Mouse (Mus musculus) ES-E14 (cell line): ENCODE measurements at regions not wholly inside any gene's neighbourhood (a gene's known extent, or its start where the extent isn't known, plus 50 kb on each side); places are given as distances from the start of the nearest gene placed in this dataset.
"Not testable (repeated sequence)": the region's sequence is repeated elsewhere in the genome, so short reads cannot be mapped to it uniquely, and the experiment has no call there.

Source experiments
- CHD2 ChIP-seq: IDR thresholded peaks from 2 replicates; pipeline ENCODE4 v1.6.1; 2014; ENCODE audit warnings: mild to moderate bottlenecking, low read depth, low read length, inconsistent platforms
- HCFC1 ChIP-seq: IDR thresholded peaks from 2 replicates; pipeline ENCODE4 v1.6.1; 2012; ENCODE audit warnings: low read length, inconsistent platforms, borderline replicate concordance; ENCODE audit not compliant: insufficient read depth
- MAFK ChIP-seq: IDR thresholded peaks from 2 replicates; pipeline ENCODE4 v1.6.1; 2014; ENCODE audit warnings: mild to moderate bottlenecking, low read depth, low read length, inconsistent platforms; ENCODE audit not compliant: insufficient read depth
- ZC3H11A ChIP-seq: IDR thresholded peaks from 2 replicates; pipeline ENCODE4 v1.6.1; 2012; ENCODE audit warnings: low read depth, mild to moderate bottlenecking, inconsistent platforms, low read length, borderline replicate concordance
- ZNF384 ChIP-seq: IDR thresholded peaks from 2 replicates; pipeline ENCODE4 v1.6.1; 2012; ENCODE audit warnings: low read depth, low read length, inconsistent platforms

- not testable (repeated sequence) for TF ChIP-seq MAFK, HCFC1, ZNF384, ZC3H11A, CHD2
Observed at GRCm38 (mm10) chr1:31615219-31615618, 392.6 kb downstream of the Pih1d3 start.
